Mouse (Mus musculus): ENCODE data around the gene Blmh. TPM values are rescaled to one million over a fixed set of nuclear protein-coding genes. Genes with fewer than 3 reads are reported as not detected.

Gene Blmh
- total and polyA plus RNA-seq, 2 experiments from 2014 or later: 40.2 to 63.7 TPM

GRCm38 (mm10) chr11:76897871-76898270 is 26.7 kb upstream of the Blmh start:
- DNase-seq (ENCODE audit: low spot score): no peak
- WGBS: 57% methylated on average over 3 of the region's 3 CpGs
- H3K27me3 ChIP-seq (ENCODE audit: control insufficient read depth, insufficient read depth, low read length): no peaks in the 10 kb centered on the region
- no peak overlapping the region for H3K4me3 ChIP-seq (ENCODE audit: low read depth, low read length)
- H3K4me2 ChIP-seq (ENCODE audit: low read depth, low read length): no peak overlapping the region
- H3K4me1 ChIP-seq (ENCODE audit: control insufficient read depth, insufficient read depth): peaks cover 6% of the 10 kb centered on the region; the same call in 1 of the 2 replicates
- H3K27ac ChIP-seq (ENCODE audit: low read depth): no peak overlapping the region
- H3K36me3 ChIP-seq (replicated peaks; ENCODE audit: control insufficient read depth, insufficient read depth, low read length): no peaks in the 10 kb centered on the region
- no peak overlapping the region for H3K9ac ChIP-seq (replicated peaks; ENCODE audit: low read depth, low read length)
- ATAC-seq (ENCODE audit: insufficient read depth, low read depth): no peak
- TF ChIP-seq CTCF (IDR thresholded peaks at IDR 0.05; ENCODE audit: low read depth) (no peak), EP300 (IDR thresholded peaks at IDR 0.05; ENCODE audit: low read depth) (no peak)
- no peaks in the 10 kb centered on the region for H3K9me3 ChIP-seq (replicated peaks; ENCODE audit: control insufficient read depth, low read length)

DNA sequence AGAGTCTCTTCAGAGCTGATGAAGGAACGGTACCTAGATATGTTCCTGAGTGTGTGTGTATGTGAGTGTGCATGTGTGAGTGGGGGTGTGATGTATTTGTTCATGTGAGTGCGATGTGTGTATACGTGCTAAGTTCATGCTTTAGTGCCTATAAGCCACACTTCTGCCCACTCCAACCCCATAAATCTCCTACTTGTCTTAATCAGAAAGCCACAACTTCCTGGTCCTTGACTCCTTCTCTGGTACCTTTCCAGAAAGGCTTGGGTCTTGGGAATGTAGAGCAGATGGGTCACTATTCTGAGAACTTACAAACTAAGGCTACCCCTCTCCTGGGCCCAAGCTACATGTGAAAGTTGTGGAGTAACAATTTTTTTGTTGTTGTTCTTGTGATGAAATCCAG is 25.9 kb upstream of the Blmh start:
- no peak for ATAC-seq (ENCODE audit: insufficient read depth, low read depth)

GRCm38 (mm10) chr11:76899758-76900738 is 24.6 kb upstream of the Blmh start:
- Histone ChIP-seq H3K27ac (ENCODE audit: low read depth) (no peak overlapping the region), H3K9ac (replicated peaks; ENCODE audit: low read depth, low read length) (no peak overlapping the region), H3K36me3 (replicated peaks; ENCODE audit: control insufficient read depth, insufficient read depth, low read length) (no peaks in the 10 kb centered on the region), H3K4me3 (ENCODE audit: low read depth, low read length) (no peak overlapping the region), H3K4me2 (ENCODE audit: low read depth, low read length) (no peak overlapping the region), H3K4me1 (ENCODE audit: control insufficient read depth, insufficient read depth) (peaks cover 6% of the 10 kb centered on the region; the same call in 1 of the 2 replicates), H3K9me3 (replicated peaks; ENCODE audit: control insufficient read depth, low read length) (no peaks in the 10 kb centered on the region), H3K27me3 (ENCODE audit: control insufficient read depth, insufficient read depth, low read length) (no peaks in the 10 kb centered on the region)
- no peak for DNase-seq (ENCODE audit: low spot score)
- WGBS: 46% methylated on average over 5 of the region's 5 CpGs
- no peak; the same call in 1 of the 2 replicates for ATAC-seq (ENCODE audit: insufficient read depth, low read depth)
- TF ChIP-seq CTCF (IDR thresholded peaks at IDR 0.05; ENCODE audit: low read depth) (peak; percentile 55), EP300 (IDR thresholded peaks at IDR 0.05; ENCODE audit: low read depth) (no peak)

More for the DNA sequence above, 25.9 kb upstream of the Blmh start:
- no peaks in the 10 kb centered on the region for H3K27me3 ChIP-seq (ENCODE audit: control insufficient read depth, insufficient read depth, low read length)
- no peak overlapping the region for H3K4me3 ChIP-seq (ENCODE audit: low read depth, low read length)
- no peaks in the 10 kb centered on the region for H3K36me3 ChIP-seq (replicated peaks; ENCODE audit: control insufficient read depth, insufficient read depth, low read length)
- no peaks in the 10 kb centered on the region for H3K9me3 ChIP-seq (replicated peaks; ENCODE audit: control insufficient read depth, low read length)
- WGBS: 87% methylated on average over 3 of the region's 3 CpGs
- H3K27ac ChIP-seq (ENCODE audit: low read depth): no peak overlapping the region
- H3K9ac ChIP-seq (replicated peaks; ENCODE audit: low read depth, low read length): no peak overlapping the region
- DNase-seq (ENCODE audit: low spot score): no peak
- H3K4me2 ChIP-seq (ENCODE audit: low read depth, low read length): no peak overlapping the region
- peaks cover 6% of the 10 kb centered on the region; the same call in 1 of the 2 replicates for H3K4me1 ChIP-seq (ENCODE audit: control insufficient read depth, insufficient read depth)
- TF ChIP-seq EP300 (IDR thresholded peaks at IDR 0.05; ENCODE audit: low read depth) (no peak), CTCF (IDR thresholded peaks at IDR 0.05; ENCODE audit: low read depth) (no peak)

GRCm38 (mm10) chr11:76901579-76902361 is 22.8 kb upstream of the Blmh start, which contains the start of gene Tmigd1:
Tmigd1 (plus strand) TSS chr11:76902159.
- DNase-seq (ENCODE audit: low spot score) (no peak), ATAC-seq (ENCODE audit: insufficient read depth, low read depth) (no peak)
- 61% methylated on average over 7 of the region's 7 CpGs for WGBS
- Histone ChIP-seq H3K4me2 (ENCODE audit: low read depth, low read length) (no peak within 1 kb of the TSS), H3K27me3 (ENCODE audit: control insufficient read depth, insufficient read depth, low read length) (no peaks in the 10 kb centered on the region), H3K9ac (replicated peaks; ENCODE audit: low read depth, low read length) (no peak within 1 kb of the TSS), H3K4me3 (ENCODE audit: low read depth, low read length) (no peak within 1 kb of the TSS), H3K4me1 (ENCODE audit: control insufficient read depth, insufficient read depth) (peaks cover 6% of the 10 kb centered on the region; the same call in 1 of the 2 replicates), H3K27ac (ENCODE audit: low read depth) (no peak within 1 kb of the TSS), H3K36me3 (replicated peaks; ENCODE audit: control insufficient read depth, insufficient read depth, low read length) (no peaks in the 10 kb centered on the region), H3K9me3 (replicated peaks; ENCODE audit: control insufficient read depth, low read length) (no peaks in the 10 kb centered on the region)
- TF ChIP-seq EP300 (IDR thresholded peaks at IDR 0.05; ENCODE audit: low read depth) (no peak), CTCF (IDR thresholded peaks at IDR 0.05; ENCODE audit: low read depth) (no peak)

DNA sequence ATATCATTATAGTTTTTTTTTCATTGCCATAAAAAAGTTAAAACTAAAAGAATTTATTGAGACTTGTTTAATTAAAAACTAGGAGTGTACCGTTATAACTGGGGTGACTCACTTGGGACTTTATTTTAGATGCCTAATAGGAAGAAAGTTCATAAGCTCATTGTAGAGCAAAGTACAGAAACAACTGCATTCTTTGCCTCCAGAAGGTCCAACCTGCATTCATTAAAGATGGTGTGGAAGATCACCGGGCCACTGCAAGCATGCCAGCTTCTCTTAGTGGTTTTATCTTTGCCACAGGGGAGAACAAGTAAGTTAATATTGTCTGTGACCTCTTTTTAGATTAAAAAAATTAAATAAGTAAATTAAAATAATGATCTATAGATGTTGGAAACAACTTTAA is 20.3 kb upstream of the Blmh start:
- Histone ChIP-seq H3K4me3 (ENCODE audit: low read depth, low read length) (no peak overlapping the region), H3K9ac (replicated peaks; ENCODE audit: low read depth, low read length) (no peak overlapping the region), H3K36me3 (replicated peaks; ENCODE audit: control insufficient read depth, insufficient read depth, low read length) (no peaks in the 10 kb centered on the region), H3K4me1 (ENCODE audit: control insufficient read depth, insufficient read depth) (no peaks in the 10 kb centered on the region), H3K27me3 (ENCODE audit: control insufficient read depth, insufficient read depth, low read length) (no peaks in the 10 kb centered on the region), H3K27ac (ENCODE audit: low read depth) (no peak overlapping the region), H3K9me3 (replicated peaks; ENCODE audit: control insufficient read depth, low read length) (no peaks in the 10 kb centered on the region), H3K4me2 (ENCODE audit: low read depth, low read length) (no peak overlapping the region)
- no peak for TF ChIP-seq EP300 (IDR thresholded peaks at IDR 0.05; ENCODE audit: low read depth)
- no peak for TF ChIP-seq CTCF (IDR thresholded peaks at IDR 0.05; ENCODE audit: low read depth)
- 80% methylated on average over 2 of the region's 2 CpGs for WGBS
- DNase-seq (ENCODE audit: low spot score): no peak
- no peak for ATAC-seq (ENCODE audit: insufficient read depth, low read depth)

All from heart, postnatal 0 days (tissue).